Mouse (Mus musculus) forebrain, embryonic 11.5 days (tissue): Measurements from ENCODE around the gene Serpinb1b. TPM values are rescaled to one million over a fixed set of nuclear protein-coding genes. Genes with fewer than 3 reads are reported as not detected.

Source experiments
- ATAC-seq: fragments of 200-750 bp; cut with Nextera tagmentation; replicated peaks from 2 replicates; pipeline ENCODE4 v1.8.0; 2017; ENCODE audit warnings: moderate TSS enrichment; ENCODE audit not compliant: low FRiP score
- DNase-seq: peaks from one replicate; pipeline ENCODE4 v3.0.0-alpha.2; 2017; ENCODE audit warnings: low spot score
- H3K27ac ChIP-seq: fragments of 300-500 bp; sonication (generic); 2 replicates; pipeline ENCODE4 v1.5.1; 2014; ENCODE audit warnings: low read depth, low read length
- H3K27me3 ChIP-seq: fragments of 300-500 bp; sonication (generic); 2 replicates; pipeline ENCODE4 v1.6.1; 2014; ENCODE audit warnings: mild to moderate bottlenecking, low read length, mixed read lengths; ENCODE audit not compliant: control insufficient read depth, insufficient read depth
- H3K36me3 ChIP-seq: fragments of 300-500 bp; sonication (generic); 2 replicates; pipeline ENCODE4 v1.6.1; 2014; ENCODE audit warnings: mild to moderate bottlenecking, low read length, moderate library complexity, mixed read lengths; ENCODE audit not compliant: control insufficient read depth, insufficient read depth
- H3K4me1 ChIP-seq: fragments of 300-500 bp; sonication (generic); replicated peaks from 2 replicates; pipeline ENCODE4 v1.6.1; 2014; ENCODE audit warnings: low read length, mixed read lengths; ENCODE audit not compliant: control insufficient read depth, insufficient read depth
- H3K4me2 ChIP-seq: fragments of 300-500 bp; sonication (generic); 2 replicates; pipeline ENCODE4 v1.6.1; 2014; ENCODE audit warnings: low read depth, mild to moderate bottlenecking, low read length, moderate library complexity, mixed read lengths; ENCODE audit not compliant: severe bottlenecking
- H3K4me3 ChIP-seq: fragments of 300-500 bp; sonication (generic); 2 replicates; pipeline ENCODE4 v1.5.1; 2014; ENCODE audit warnings: low read depth, low read length
- H3K9ac ChIP-seq: fragments of 300-500 bp; sonication (generic); 2 replicates; pipeline ENCODE4 v1.6.1; 2014; ENCODE audit warnings: low read length
- H3K9me3 ChIP-seq: fragments of 300-500 bp; sonication (generic); 2 replicates; pipeline ENCODE4 v1.6.1; 2016; ENCODE audit warnings: low read length, mixed read lengths; ENCODE audit not compliant: control insufficient read depth
- WGBS: fragments of 180-500 bp; shearing (Covaris S2); extraction: QIAGEN DNeasy Blood & Tissue Kit; methylation state at CpG from one replicate; pipeline ENCODE4 v1.1.7; 2014; 5-methylcytosine and 5-hydroxymethylcytosine counted together
- polyA plus RNA-seq: library from polyadenylated mRNA; unstranded; fragments of >200 nt; fragmentation: Nextera tagmentation; extraction: Ambion mirVana; gene quantifications from 2 replicates; pipeline ENCODE4 v1.2.1, GENCODE M21; 2014

The Serpinb1b gene
- polyA plus RNA-seq, 1 experiment from 2014 or later: 0.11 TPM

GRCm38 (mm10) chr13:33141435-33141834, 63.1 kb downstream of the Serpinb1b start:
- WGBS: 82% methylated on average over 3 of the region's 3 CpGs

More at GRCm38 (mm10) chr13:33141435-33141834, 63.1 kb downstream of the Serpinb1b start:
- no peak overlapping the region for H3K4me2 ChIP-seq
- H3K27me3 ChIP-seq: no peaks in the 10 kb centered on the region
- no peaks in the 10 kb centered on the region for H3K4me1 ChIP-seq
- no peak overlapping the region for H3K9ac ChIP-seq
- no peaks in the 10 kb centered on the region for H3K9me3 ChIP-seq
- H3K36me3 ChIP-seq: no peaks in the 10 kb centered on the region
- H3K4me3 ChIP-seq: no peak overlapping the region
- ATAC-seq: no peak
- no peak for DNase-seq
- H3K27ac ChIP-seq: no peak overlapping the region

Other genes starting within 250 kb of the Serpinb1b start
- gene Serpinb1a, start 227.4 kb upstream of the Serpinb1b start, polyA plus RNA-seq: 0.68 and 1.1 TPM in 2 replicates
- not detected in 2 replicates for gene Serpinb1c, start 180.4 kb upstream of the Serpinb1b start, polyA plus RNA-seq
- gene Serpinb6b, start 113.4 kb upstream of the Serpinb1b start, polyA plus RNA-seq: 0.53 and 1.2 TPM in 2 replicates
- 0.55 and 0.99 TPM in 2 replicates for gene Serpinb9, start 75.3 kb upstream of the Serpinb1b start, polyA plus RNA-seq
- 0.15 TPM in 1 of 2 replicates, not detected in the other for gene Serpinb9b, start 51.2 kb upstream of the Serpinb1b start, polyA plus RNA-seq
- gene Serpinb9c, start 81.2 kb downstream of the Serpinb1b start, polyA plus RNA-seq: not detected in 2 replicates
- not detected in 2 replicates for gene Serpinb9d, start 114.4 kb downstream of the Serpinb1b start, polyA plus RNA-seq
- not detected in 2 replicates for gene Serpinb9e, start 171.0 kb downstream of the Serpinb1b start, polyA plus RNA-seq
- gene Serpinb9f, start 245.5 kb downstream of the Serpinb1b start, polyA plus RNA-seq: not detected in 2 replicates